Mouse (Mus musculus) liver, postnatal 0 days (tissue): ENCODE measurements at regions not wholly inside any gene's neighbourhood (a gene's known extent, or its start where the extent isn't known, plus 50 kb on each side); places are given as distances from the start of the nearest gene placed in this dataset.

Source experiments
- ATAC-seq: fragments of 200-750 bp; cut with Nextera tagmentation; 2 replicates; pipeline ENCODE4 v1.8.0; 2017; ENCODE audit warnings: mild to moderate bottlenecking, moderate library complexity
- DNase-seq: peaks from one replicate; pipeline ENCODE4 v3.0.0-alpha.2; 2016
- H3K27ac ChIP-seq: fragments of 300-500 bp; sonication (generic); 2 replicates; pipeline ENCODE4 v1.5.1; 2014; ENCODE audit warnings: antibody characterized with exemption, moderate library complexity, mild to moderate bottlenecking, low read depth
- H3K27me3 ChIP-seq: fragments of 300-500 bp; sonication (generic); 2 replicates; pipeline ENCODE4 v1.6.1; 2014; ENCODE audit warnings: low read length, control low read depth, mixed read lengths; ENCODE audit not compliant: insufficient read depth
- H3K36me3 ChIP-seq: fragments of 300-500 bp; sonication (generic); replicated peaks from 2 replicates; pipeline ENCODE4 v1.6.1; 2014; ENCODE audit warnings: mild to moderate bottlenecking, control low read depth, low read length, moderate library complexity, mixed read lengths; ENCODE audit not compliant: insufficient read depth
- H3K4me1 ChIP-seq: fragments of 300-500 bp; sonication (generic); 2 replicates; pipeline ENCODE4 v1.6.1; 2014; ENCODE audit warnings: antibody characterized with exemption, mild to moderate bottlenecking, control low read depth; ENCODE audit not compliant: insufficient read depth
- H3K4me2 ChIP-seq: fragments of 300-500 bp; sonication (generic); 2 replicates; pipeline ENCODE4 v1.6.1; 2014; ENCODE audit warnings: low read depth, mild to moderate bottlenecking, low read length, moderate library complexity, mixed read lengths
- H3K4me3 ChIP-seq: fragments of 300-500 bp; sonication (generic); 2 replicates; pipeline ENCODE4 v1.5.1; 2014; ENCODE audit warnings: low read depth, low read length
- H3K9ac ChIP-seq: fragments of 300-500 bp; sonication (generic); replicated peaks from 2 replicates; pipeline ENCODE4 v1.6.1; 2014; ENCODE audit warnings: mild to moderate bottlenecking, moderate library complexity
- H3K9me3 ChIP-seq: fragments of 300-500 bp; sonication (generic); 2 replicates; pipeline ENCODE4 v1.6.1; 2016; ENCODE audit warnings: mild to moderate bottlenecking, control low read depth, low read length, mixed read lengths
- CTCF ChIP-seq: sonication (generic); IDR thresholded peaks from 2 replicates; pipeline ENCODE4 v1.5.1; 2016; ENCODE audit warnings: antibody characterized with exemption, low read depth
- EP300 ChIP-seq: IDR thresholded peaks from 2 replicates; pipeline ENCODE4 v1.6.1; 2016; ENCODE audit warnings: antibody characterized with exemption, low read depth, mild to moderate bottlenecking
- WGBS: fragments of 180-500 bp; shearing (Covaris S2); extraction: QIAGEN DNeasy Blood & Tissue Kit; methylation state at CpG from one replicate; pipeline ENCODE4 v1.1.7; 2014; ENCODE audit not compliant: insufficient replicate concordance; 5-methylcytosine and 5-hydroxymethylcytosine counted together

- Histone ChIP-seq H3K9me3 (no peaks in the 10 kb centered on the region), H3K36me3 (no peaks in the 10 kb centered on the region), H3K27ac (no peak overlapping the region; the same call in 1 of the 2 replicates), H3K4me3 (no peak overlapping the region), H3K27me3 (no peaks in the 10 kb centered on the region), H3K4me2 (no peak overlapping the region), H3K4me1 (peaks cover 68% of the 10 kb centered on the region), H3K9ac (no peak overlapping the region)
- TF ChIP-seq EP300 (no peak), CTCF (no peak)
- 74% methylated on average over 7 of the region's 7 CpGs for WGBS
- DNase-seq (no peak), ATAC-seq (no peak)
These were observed 105.8 kb upstream of the Jun start for GRCm38 (mm10) chr4:95157653-95158430.

- H3K4me1 ChIP-seq: peaks cover 63% of the 10 kb centered on the region
- no peak overlapping the region for H3K4me3 ChIP-seq
- no peaks in the 10 kb centered on the region for H3K36me3 ChIP-seq
- TF ChIP-seq CTCF: no peak
- no peak for TF ChIP-seq EP300
- no peaks in the 10 kb centered on the region for H3K27me3 ChIP-seq
- whole genome bisulfite sequencing: 81% methylated on average over 6 of the region's 6 CpGs
- no peaks in the 10 kb centered on the region for H3K9me3 ChIP-seq
- DNase-seq: no peak
- no peak overlapping the region for H3K27ac ChIP-seq
- ATAC-seq: no peak
- H3K4me2 ChIP-seq: no peak overlapping the region
- no peak overlapping the region for H3K9ac ChIP-seq
These were observed 106.8 kb upstream of the Jun start for GRCm38 (mm10) chr4:95158632-95159424.

GRCm38 (mm10) chr4:95159821-95160220 is 107.8 kb upstream of the Jun start:
- H3K4me2 ChIP-seq: no peak overlapping the region
- no peak overlapping the region for H3K4me3 ChIP-seq
- ATAC-seq (no peak), DNase-seq (no peak)
- TF ChIP-seq CTCF (no peak), EP300 (no peak)
- peaks cover 53% of the 10 kb centered on the region for H3K4me1 ChIP-seq
- no peaks in the 10 kb centered on the region for H3K9me3 ChIP-seq
- H3K27me3 ChIP-seq: no peaks in the 10 kb centered on the region
- H3K9ac ChIP-seq: no peak overlapping the region
- no peaks in the 10 kb centered on the region for H3K36me3 ChIP-seq
- 88% methylated on average over 4 of the region's 4 CpGs for WGBS
- peak overlapping the region; percentile 99; the same call in 1 of the 2 replicates for H3K27ac ChIP-seq

- peaks cover 51% of the 10 kb centered on the region for H3K4me1 ChIP-seq
- no peaks in the 10 kb centered on the region for H3K27me3 ChIP-seq
- TF ChIP-seq CTCF (no peak), EP300 (no peak)
- DNase-seq (no peak), ATAC-seq (no peak)
- H3K4me3 ChIP-seq: 0 out of 2 replicates have a peak overlapping the region, but pooled peaks have one; percentile 65
- no peaks in the 10 kb centered on the region for H3K9me3 ChIP-seq
- H3K4me2 ChIP-seq: peak overlapping the region; percentile 87
- H3K36me3 ChIP-seq: no peaks in the 10 kb centered on the region
- H3K9ac ChIP-seq: peak overlapping the region; percentile 88
- H3K27ac ChIP-seq: peak overlapping the region; percentile 99
- WGBS: 68% methylated on average over 3 of the region's 3 CpGs
These were observed 108.4 kb upstream of the Jun start for GRCm38 (mm10) chr4:95160465-95160864.

- Histone ChIP-seq H3K9me3 (no peaks in the 10 kb centered on the region), H3K4me1 (peaks cover 45% of the 10 kb centered on the region), H3K36me3 (no peaks in the 10 kb centered on the region), H3K4me3 (peak overlapping the region; percentile 65), H3K27me3 (no peaks in the 10 kb centered on the region), H3K4me2 (peak overlapping the region; percentile 87), H3K27ac (peak overlapping the region; percentile 99), H3K9ac (peak overlapping the region; percentile 88)
- TF ChIP-seq EP300 (peak; percentile 39; the same call in 1 of the 2 replicates), CTCF (peak; percentile 63)
- WGBS: 1% methylated on average over 50 of the region's 53 CpGs
- ATAC-seq (peak; percentile 98), DNase-seq (peak; percentile 92)
These were observed 109.1 kb upstream of the Jun start for GRCm38 (mm10) chr4:95160912-95161669.

- TF ChIP-seq EP300 (no peak), CTCF (no peak)
- WGBS: 15% methylated on average over 7 of the region's 7 CpGs
- Histone ChIP-seq H3K27me3 (no peaks in the 10 kb centered on the region), H3K4me3 (peak overlapping the region; percentile 65), H3K4me1 (peaks cover 41% of the 10 kb centered on the region), H3K27ac (peak overlapping the region; percentile 99), H3K36me3 (no peaks in the 10 kb centered on the region), H3K9me3 (no peaks in the 10 kb centered on the region), H3K9ac (peak overlapping the region; percentile 88), H3K4me2 (peak overlapping the region; percentile 87)
- no peak for DNase-seq
- ATAC-seq: peak; percentile 30
These were observed 109.6 kb upstream of the Jun start for GRCm38 (mm10) chr4:95161670-95162020.
